Mouse (Mus musculus) lung, postnatal 36 days (tissue): ENCODE results near the gene Fasn.
"Not testable (repeated sequence)": the region's sequence is repeated elsewhere in the genome, so short reads cannot be mapped to it uniquely, and the experiment has no call there.

Experiments used
- DNase-seq: peaks from one replicate; pipeline ENCODE4 v3.0.0; 2022; ENCODE audit warnings: mixed read lengths

Gene Fasn

DNA sequence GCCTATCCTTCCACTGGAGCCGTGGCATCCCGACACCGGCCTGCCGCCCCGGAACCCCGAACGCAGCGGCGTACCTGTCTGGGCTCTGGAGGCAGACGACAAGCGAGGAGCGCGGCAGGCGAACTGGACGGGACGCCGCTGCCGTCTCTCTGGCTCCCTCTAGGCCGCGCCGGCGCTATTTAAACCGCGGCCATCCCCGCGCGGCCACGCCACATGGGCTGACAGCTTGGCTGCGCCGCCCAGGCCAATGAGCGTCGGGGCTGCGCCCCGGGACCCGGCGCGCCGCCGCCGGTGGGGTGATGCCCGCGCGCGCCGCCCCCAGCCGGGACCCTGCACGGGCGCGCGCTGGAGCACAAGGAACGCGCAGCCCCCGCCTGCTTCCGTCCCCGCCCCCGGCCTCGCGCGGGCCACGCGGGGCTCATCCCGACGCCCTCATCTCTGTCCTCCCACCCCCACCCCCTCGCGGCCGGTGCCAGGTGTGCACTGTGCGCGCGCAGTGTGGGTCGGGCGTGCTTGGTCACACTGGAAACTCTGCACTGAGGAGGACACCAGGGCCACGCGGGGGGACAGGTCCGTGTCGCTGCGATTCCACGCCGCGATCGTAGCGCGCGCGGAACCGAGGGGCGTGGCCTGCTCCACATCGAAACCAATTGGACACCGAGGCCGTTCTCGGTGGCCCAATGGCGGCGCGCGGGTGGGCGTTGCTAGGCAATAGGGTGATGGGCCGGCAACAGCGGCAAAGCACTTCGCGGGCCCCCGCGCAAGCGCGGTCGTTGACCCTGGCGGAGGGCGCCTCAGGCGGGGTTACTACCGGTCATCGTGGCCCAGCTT lies at the start of gene Fasn:
Fasn (minus strand) TSS at position 592 of the 831 bp plus-strand sequence.
- peak; percentile 97 for DNase-seq

DNA sequence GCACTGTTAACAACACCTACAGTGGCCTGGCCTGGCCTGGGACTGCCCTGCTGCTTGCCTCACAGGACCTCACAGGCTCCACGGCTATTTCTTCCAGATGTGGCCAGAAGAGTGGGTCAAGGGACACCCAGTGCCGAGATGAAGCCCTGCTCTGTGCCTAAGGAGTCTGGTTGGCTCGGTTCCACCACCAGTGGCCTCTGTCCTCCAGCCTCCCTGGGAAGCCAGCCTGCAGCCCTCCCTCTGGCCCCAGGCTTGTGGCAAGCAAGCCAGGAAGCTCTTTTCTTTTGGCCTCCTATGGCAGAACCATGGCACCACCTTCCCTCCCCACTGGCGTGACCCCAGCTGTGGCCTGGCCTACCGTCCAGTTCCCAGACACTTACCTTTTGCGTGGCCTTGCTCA lies 48.9 kb upstream of the Fasn start:
- DNase-seq = no peak

DNA sequence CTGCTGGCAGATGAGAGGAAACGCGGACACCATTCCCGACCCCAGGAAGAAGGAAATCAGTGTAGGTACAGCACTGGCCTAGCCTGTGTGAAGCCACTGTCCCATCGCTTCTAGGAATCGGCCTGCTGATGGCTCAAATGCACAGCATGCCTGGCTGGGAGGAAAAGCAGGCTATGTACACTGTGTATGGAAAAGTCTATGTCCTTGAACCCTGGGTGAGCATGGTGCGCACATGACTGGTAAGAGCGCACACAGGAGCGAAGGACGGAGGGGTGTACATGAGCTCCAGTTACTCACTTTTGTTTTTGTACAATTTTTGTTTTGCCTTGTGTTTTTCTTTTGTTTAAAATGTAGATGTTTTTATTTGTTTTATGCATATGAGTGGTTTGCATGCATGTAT lies 47.2 kb upstream of the Fasn start:
- no peak for DNase-seq

DNA sequence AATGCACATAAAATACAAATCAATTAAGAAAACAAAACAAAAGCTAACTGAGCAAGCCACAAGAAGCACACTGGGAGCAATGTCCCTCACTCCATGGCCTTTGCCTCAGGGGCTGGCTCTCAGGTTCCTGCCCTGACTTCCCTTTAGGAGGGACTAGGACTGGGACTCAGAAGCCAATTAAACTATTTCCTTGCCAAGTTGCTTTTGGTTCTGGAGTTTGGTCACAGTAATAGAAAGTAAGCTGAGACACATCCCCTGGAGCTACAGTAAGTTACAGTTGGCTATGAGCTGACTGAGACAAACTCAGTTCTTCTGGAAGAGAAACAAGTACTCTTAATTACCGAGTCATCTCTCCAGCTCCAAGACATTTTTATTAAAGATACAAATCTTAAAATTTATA lies 41.5 kb upstream of the Fasn start:
- no peak for DNase-seq

DNA sequence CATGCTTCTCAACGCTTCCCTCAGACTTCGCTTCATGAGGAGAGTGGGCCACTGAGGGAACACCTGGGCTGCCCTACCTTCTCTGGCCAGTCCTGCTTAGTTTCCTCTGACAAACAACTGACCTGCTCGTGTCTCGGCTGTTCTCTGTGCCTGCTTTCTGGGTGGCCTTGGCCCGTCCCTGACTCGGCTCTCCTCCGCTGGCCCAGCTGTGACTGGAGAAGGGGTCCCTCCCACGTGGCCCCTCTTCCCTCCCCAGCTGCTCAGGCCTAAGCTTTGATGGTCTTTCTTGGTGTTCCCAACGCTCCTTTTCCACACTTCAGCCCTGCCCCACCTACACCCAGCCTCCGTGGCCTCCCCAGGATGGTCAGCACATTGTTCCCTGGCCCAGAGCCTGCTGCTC lies 38.5 kb upstream of the Fasn start:
- DNase-seq = no peak

DNA sequence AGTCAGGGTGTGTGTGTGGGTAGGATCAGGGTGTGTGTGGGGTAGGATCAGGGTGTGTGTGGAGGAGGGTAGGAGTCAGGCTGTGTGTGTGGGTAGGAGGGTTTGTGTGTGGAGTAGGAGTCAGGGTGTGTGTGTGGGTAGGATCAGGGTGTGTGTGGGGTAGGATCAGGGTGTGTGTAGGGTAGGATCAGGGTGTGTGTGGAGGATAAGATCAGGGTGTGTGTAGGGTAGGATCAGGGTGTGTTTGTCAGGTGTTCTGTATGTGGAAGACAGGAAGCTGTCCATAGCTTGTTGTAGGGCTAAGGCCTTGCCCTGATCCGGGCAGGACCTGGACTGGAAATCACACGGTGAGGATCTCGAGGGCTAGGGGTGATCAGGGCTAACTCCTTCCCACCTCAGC lies 31.6 kb upstream of the Fasn start:
- DNase-seq = not testable (repeated sequence)

DNA sequence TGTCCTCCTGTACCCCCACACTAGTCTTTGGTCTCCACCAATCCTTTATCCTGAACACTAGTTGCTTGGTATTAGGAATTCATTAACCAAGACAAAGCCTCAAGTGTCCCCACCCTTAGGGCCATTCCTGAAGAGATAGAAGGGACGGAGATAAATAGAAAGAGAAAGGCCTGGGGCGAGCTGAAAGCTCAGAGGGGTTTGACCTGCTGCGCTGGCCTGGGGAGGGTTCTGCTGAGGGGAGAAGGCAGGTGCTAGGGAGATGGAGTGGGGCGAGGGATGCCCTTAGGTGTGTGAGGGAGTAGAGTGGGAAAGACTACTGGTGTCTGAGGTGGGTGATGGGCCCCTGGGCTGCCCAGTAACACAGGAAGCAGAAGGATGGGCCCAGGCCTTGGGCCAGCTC lies 29.4 kb upstream of the Fasn start:
- no peak for DNase-seq

DNA sequence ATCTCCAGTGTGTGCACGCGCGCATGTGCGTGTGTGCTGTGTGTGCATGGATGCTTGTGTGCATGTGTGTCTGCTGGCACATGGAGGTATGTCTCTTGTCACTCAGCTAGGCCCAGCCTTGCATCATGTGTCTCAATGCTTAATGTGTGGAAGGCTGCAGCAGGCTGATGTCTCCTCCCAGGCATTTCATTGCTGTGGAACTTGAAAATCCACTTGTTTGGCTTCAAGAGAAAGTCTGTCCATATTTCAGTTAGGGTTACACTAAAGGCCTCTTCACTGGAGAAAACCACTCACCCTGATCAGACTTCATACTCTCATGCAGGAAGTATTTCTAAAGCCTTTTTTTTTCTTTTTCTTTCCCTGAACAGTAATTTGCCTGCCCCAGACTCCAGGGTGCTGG lies 28.8 kb upstream of the Fasn start:
- DNase-seq = peak; percentile 59

DNA sequence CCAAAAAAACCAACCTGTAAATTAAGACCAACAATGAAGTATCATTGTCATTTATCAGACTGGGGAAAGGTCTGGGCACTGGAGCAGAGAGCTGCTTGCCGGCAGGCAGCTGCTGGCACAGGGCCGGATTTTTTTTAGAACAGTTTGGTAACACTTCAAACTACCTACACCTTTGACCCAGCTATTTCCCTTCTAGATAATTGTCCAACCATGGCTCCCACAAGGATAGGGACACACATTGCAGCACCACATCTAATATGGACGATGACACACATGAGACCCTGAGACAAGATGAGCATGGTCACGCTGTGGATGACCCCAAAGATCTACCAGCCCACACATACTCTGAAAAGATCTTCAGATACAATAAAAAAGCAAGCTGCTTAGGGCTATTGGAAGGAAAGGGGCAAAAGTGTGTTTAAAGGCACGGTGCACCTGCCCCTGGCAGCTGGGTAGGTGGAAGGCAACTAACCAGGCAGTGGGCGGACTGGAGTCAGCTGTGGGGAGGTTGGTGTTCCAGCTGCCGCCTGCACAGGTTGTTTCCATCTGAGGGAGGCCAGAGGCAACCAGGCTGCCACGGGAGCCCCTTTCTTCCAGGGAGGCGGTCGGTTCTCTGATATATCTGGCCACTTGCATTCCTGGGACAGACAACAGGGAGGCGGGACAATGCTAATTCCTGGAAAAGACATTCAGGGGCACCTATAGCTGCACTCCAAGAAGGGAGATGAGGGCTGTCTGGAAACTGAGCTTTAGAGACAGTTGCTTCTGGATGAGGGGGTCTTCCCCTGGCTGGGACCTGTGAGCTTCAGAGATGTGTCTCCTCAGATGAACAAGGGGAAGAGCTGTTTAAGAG lies 28.0 kb upstream of the Fasn start:
- peak; percentile 76 for DNase-seq

DNA sequence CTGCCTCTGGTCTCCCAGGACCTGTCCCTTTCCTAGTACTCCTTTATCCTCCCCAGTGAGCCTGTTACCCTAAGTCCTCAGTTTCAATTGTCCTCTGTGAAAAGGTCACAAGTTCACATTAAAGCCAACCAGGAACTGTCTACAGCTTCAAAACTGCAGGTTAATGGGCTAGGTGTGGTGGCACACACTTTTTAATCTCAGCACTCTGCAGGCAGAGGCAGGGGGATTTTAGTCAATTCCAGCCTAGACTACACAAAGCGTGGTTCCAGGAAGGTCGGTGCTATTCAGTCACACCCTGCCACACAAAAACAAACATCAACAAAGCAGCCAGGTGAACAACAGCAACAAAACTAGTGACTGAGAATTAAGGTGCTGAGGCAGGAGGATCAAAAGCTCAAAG lies 27.2 kb upstream of the Fasn start:
- no peak for DNase-seq

DNA sequence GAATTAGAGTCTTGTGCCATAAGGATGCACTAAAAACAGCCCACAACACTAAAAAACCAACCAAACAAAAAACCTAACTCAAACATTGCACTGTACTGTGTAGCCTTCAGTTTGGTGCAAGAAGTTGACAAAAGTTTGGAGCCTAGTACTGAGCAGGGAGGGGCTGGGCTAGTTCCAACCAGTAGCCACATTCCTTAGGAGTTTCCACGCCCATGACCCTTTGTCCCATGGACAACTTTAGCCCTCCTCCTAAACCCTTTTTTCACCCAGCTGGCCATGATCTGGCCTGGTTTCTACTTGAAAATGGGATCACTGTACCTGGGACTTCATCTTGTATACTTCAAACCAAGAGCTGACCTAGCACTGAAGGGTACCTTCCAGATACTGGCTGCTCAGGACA lies 26.8 kb upstream of the Fasn start:
- peak; percentile 55 for DNase-seq

DNA sequence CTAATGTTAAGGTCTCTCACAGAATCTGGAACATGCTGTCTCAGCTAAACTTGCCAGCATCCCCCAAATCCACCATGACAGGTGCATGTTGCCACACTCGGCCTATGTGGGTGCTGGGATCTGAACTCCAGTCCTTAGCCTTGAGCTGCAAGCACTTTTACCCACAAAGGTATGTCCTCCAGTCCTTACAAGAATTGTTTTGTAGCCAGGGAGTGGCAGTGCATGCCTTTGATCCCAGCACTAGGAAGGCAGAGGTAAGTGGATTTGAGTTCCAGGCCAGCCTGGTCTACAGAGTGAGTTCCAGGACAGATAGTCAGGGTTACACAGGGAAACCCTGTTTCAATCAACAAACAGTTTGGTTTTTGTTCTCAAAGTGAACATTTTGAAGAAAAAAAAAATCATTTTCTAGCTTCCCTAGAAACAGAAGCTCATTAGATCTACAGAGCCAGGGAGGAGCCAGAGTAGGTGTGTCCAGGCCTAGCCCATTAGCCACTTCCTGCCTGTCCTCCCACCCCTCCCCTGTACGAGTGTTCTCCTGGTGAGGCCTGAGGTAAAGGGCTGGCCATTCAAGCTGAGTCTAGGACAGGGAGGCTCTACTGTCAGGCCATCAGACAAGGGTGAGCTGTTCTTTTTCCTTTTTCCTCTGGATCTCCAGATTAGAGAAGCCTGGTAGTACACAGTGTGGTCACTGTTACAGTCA lies 26.1 kb upstream of the Fasn start:
- DNase-seq = peak; percentile 63

DNA sequence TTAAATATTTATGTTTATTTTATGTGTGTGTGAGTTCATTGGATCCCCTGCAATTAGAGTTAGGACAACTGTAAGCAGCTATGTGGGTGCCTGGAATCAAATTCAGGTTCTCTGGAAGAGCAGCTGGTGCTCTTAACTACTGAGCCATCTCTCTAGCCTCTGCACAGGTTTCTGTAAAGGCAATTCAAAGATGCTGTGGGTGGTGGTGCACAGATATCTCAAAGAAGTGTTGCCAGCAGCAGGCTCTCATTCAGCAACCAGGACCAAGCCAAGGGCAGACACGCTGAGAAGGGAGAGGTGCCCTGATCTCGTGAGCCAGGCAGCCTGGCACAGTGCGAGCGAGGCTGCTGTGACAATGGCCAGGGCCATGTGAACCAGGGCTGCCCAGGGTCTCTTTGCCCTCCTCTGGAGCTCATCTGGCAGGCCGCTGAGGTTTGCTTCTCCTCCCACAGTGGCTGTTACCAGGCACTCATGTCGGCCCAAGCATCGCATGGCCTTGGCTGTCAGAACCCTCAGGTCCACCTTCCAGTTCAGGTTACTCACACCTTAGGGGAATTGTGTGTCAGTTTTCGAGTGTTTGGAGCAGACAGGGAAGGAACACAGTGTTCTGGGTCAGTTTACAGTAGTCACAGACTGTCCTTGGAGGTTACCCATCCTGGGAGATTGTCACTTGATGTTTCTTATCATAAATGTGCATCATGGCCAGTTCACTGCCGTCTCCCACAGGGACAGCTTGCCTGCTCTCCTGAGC lies 22.6 kb upstream of the Fasn start:
- DNase-seq = no peak

DNA sequence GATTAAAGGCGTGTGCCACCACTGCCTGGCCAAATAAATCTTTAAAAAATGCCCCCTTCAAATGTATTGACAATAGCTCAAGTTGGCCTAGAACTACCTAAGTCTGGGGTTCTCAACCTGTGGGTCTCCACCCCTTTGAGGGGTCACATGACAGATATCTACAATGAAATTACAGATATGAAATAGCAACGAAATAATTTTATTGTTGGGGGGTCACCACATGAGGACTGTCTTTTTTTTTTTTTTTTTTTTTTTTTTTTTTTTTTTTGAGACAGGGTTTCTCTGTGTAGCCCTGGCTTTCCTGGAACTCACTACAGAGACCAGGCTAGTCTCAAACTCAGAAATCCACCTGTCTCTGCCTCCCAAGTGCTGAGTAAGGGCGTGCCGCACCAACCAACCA lies 20.0 kb upstream of the Fasn start:
- DNase-seq = no peak

DNA sequence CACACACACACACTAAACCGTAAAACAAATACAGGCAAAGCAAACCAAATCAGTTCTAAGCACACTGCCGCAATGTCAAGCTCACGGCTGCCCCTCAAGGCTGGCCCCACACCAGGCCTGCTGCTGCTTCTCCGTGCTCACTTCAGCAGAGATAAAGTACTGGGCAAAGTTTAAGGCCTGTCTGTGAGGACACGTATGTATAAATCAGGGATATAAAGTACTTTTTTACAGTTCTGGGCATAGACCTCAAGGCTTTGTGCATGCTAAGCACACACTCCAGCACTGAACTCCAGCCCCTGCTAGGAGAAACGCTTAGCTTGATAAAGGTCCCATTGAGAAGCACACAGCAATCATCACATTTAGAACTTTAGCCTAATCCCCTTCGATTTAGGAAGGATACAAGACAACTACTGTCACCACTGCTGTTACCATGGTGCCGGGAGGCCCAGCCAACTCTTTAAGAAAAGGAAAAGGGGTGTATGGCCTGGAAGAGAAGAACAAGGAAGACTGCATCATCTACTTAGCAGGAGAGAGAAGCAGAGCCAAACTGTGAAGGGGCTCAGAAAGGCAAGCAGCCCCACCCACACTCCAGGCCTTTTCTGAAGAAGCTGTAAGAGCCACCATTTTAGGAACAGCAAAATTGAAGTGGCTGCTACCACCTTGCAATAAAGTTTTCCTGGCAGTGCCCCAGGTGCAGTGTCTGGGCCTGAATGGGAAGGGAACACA lies 9.4 kb upstream of the Fasn start:
- DNase-seq = peak; percentile 76

DNA sequence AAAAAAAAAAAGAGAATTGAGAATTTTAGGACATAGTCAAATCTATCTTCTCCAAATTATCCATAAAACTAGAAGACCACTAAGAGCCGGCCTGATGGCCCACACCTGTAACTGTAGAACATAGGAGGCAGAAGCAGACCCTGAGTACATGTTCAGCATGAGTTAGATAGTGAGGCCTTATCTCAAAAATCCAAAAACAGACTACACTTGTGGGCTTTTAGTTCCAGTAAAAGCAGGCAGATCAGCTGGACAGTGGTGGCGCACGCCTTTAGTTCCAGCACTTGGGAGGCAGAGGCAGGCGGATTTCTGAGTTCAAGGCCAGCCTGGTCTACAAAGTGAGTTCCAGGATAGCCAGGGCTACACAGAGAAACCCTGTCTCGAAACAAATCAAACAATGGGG lies 8.6 kb upstream of the Fasn start:
- DNase-seq = not testable (repeated sequence)

DNA sequence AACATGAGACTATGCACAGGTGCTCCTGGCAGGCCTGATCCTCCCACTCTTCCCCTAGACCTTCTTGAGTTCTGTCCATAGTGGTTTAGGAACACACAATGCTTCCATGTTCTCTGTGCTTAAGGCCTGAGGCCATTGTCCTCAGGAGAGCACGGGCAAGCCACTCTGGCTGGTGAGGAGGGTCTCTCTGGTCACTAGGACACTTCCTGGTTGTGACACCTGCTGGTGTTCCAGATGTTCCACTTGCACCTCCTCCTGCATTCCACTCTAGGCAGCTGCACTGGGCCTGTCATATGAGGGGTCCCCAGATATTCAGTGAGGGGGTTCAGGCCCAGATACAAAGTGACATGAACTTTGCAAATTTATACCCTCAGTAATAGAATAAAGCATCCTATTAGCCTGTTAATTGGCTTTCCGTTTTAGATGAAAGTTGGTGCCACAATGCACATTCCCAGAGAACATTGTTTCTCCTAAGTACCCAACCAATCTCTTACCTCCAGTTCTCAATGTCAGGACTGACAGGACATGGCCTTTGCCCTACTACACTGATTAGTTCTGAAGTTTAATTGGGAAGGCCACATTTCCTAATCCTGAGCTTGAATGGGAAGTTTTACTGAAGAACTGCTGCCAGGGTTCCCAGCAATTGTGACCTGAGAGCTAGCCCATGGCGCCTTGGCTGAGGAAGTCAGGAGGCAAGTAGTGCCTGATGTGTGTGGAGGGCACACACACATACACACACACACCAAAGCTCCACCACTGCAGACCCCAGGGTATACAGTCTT lies 7.5 kb upstream of the Fasn start:
- DNase-seq = no peak

DNA sequence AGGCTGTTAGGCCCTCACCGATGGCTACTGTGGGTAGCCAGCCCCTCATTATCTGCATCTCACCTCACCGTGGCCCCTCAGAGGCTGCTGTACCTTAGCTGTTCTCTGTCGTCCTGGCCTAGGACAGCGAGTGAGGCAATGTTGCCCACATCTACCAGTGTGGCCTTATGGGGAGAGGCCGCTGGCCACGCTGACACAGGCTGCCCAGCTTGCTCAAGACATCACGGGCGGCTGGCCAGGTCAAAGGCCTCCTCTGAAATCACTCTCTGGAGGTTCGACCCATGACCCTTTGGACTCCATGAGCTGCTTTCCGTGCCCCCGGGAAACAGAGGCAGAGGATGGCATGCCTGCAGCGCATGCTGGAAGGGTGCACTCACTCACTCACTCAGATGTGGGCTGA lies 6.3 kb upstream of the Fasn start:
- no peak for DNase-seq

DNA sequence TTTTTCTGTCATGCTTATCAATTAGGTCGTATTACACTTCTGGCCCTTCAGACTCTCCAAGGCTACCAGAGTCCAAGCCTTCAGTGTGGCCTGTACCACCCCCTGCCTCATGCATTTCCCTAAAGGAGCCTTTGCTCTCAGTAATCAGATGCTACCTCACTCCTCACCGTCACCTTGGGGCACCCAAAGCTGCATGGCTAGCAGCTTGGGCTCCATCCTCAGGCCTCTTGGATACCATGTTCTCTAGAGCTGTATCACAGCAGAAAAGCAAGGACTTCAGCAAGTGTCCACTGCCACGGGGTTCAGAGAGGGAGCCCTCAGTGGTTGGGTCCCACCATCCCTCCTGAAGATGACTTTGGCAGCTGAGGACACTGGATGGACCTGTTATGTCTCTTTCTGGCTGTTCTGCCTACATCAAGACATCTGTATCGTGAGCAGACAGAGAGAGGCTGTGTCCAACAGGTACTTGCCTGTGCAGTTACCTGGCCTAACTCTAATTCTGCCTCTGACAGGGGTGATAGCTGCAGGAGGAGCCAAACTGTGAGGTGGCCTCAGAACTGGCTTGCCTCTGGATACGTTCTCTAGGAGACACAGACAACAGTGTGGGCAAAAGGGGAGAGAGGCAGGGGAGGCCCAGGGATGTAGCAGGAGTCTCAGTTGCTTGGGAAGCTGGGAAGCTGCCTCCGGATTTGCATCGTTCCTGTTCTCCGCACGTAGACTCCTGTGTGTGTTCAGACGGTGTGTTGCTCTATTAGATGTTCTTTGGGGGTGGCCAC lies 5.6 kb upstream of the Fasn start:
- no peak for DNase-seq

DNA sequence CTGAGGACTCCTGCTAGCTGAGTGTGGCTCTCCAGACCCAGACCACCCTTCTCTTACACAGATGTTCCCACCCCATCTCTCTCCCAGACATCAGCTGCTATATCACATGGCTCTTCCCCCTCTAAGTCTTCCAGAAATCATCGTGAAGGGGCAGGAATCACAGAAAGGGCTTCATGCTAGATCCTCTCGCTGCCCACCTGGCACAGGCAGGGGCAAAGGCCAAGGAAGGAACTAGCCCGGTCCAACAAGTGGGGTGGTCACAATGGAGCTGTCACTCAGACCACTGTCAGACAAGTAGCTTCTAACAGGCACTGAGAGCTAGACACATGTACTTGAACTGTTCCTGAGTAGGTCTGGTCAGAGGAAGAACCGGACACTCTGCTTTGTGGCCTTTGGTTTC lies 4.1 kb upstream of the Fasn start:
- no peak for DNase-seq
